Mouse (Mus musculus) intestine, postnatal 0 days (tissue): ENCODE data around the gene Acoxl. TPM values are rescaled to one million over a fixed set of nuclear protein-coding genes. Genes with fewer than 3 reads are reported as not detected.
A peak's percentile ranks its signal among the peaks of the same experiment; 100 is the strongest.

Source experiments
- ATAC-seq: fragments of 200-750 bp; cut with Nextera tagmentation; 2 replicates; pipeline ENCODE4 v1.8.0; 2017; ENCODE audit warnings: mild to moderate bottlenecking, moderate TSS enrichment, moderate library complexity
- H3K27ac ChIP-seq: fragments of 300-500 bp; sonication (generic); 2 replicates; pipeline ENCODE4 v1.5.1; 2014; ENCODE audit warnings: mild to moderate bottlenecking, low read depth, low read length, moderate library complexity
- H3K27me3 ChIP-seq: fragments of 300-500 bp; sonication (generic); replicated peaks from 2 replicates; pipeline ENCODE4 v1.6.1; 2014; ENCODE audit warnings: low read length, mixed read lengths; ENCODE audit not compliant: control insufficient read depth, insufficient read depth
- H3K36me3 ChIP-seq: fragments of 300-500 bp; sonication (generic); 2 replicates; pipeline ENCODE4 v1.6.1; 2014; ENCODE audit warnings: mild to moderate bottlenecking, moderate library complexity; ENCODE audit not compliant: control insufficient read depth, insufficient read depth
- H3K4me1 ChIP-seq: fragments of 300-500 bp; sonication (generic); replicated peaks from 2 replicates; pipeline ENCODE4 v1.6.1; 2014; ENCODE audit warnings: antibody characterized with exemption, low read length, mixed read lengths; ENCODE audit not compliant: control insufficient read depth, insufficient read depth
- H3K4me2 ChIP-seq: fragments of 300-500 bp; sonication (generic); replicated peaks from 2 replicates; pipeline ENCODE4 v1.6.1; 2014; ENCODE audit warnings: low read depth, mild to moderate bottlenecking, moderate library complexity
- H3K4me3 ChIP-seq: fragments of 300-500 bp; sonication (generic); 2 replicates; pipeline ENCODE4 v1.5.1; 2014; ENCODE audit warnings: low read depth, low read length
- H3K9ac ChIP-seq: fragments of 300-500 bp; sonication (generic); 2 replicates; pipeline ENCODE4 v1.6.1; 2014; ENCODE audit warnings: mild to moderate bottlenecking, low read depth, low read length
- H3K9me3 ChIP-seq: fragments of 300-500 bp; sonication (generic); 2 replicates; pipeline ENCODE4 v1.6.1; 2016; ENCODE audit warnings: mixed run types; ENCODE audit not compliant: control insufficient read depth
- CTCF ChIP-seq: sonication (generic); IDR thresholded peaks from 2 replicates; pipeline ENCODE4 v1.5.1; 2016; ENCODE audit warnings: low read depth, mild to moderate bottlenecking, control low read depth, antibody characterized with exemption, moderate library complexity
- WGBS: fragments of 180-500 bp; shearing (Covaris S2); extraction: QIAGEN DNeasy Blood & Tissue Kit; methylation state at CpG from one replicate; pipeline ENCODE4 v1.1.7; 2014; 5-methylcytosine and 5-hydroxymethylcytosine counted together
- polyA plus RNA-seq: library from polyadenylated mRNA; unstranded; fragments of >200 nt; fragmentation: Nextera tagmentation; extraction: Ambion mirVana; gene quantifications from 2 replicates; pipeline ENCODE4 v1.2.1, GENCODE M21; 2015

The Acoxl gene
- polyA plus RNA-seq, 1 experiment from 2014 or later = 0.25 TPM

- no peak for ATAC-seq
- peaks cover 35% of the 10 kb centered on the region for H3K36me3 ChIP-seq
- no peak overlapping the region for H3K27ac ChIP-seq
- H3K9me3 ChIP-seq = no peaks in the 10 kb centered on the region
- H3K4me3 ChIP-seq = no peak overlapping the region
- no peaks in the 10 kb centered on the region; the same call in 1 of the 2 replicates for H3K4me1 ChIP-seq
- no peak for TF ChIP-seq CTCF
- no peak overlapping the region for H3K4me2 ChIP-seq
- WGBS = 68% methylated on average over 5 of the region's 5 CpGs
- no peak overlapping the region for H3K9ac ChIP-seq
- H3K27me3 ChIP-seq = no peaks in the 10 kb centered on the region
Measured at GRCm38 (mm10) chr2:128134474-128134873, 295.8 kb downstream of the Acoxl start.

- WGBS = 79% methylated on average over 8 of the region's 8 CpGs
- Histone ChIP-seq H3K27me3 (no peaks in the 10 kb centered on the region), H3K9me3 (no peaks in the 10 kb centered on the region), H3K4me1 (no peaks in the 10 kb centered on the region; the same call in 1 of the 2 replicates), H3K4me2 (no peak overlapping the region), H3K36me3 (peaks cover 34% of the 10 kb centered on the region), H3K9ac (no peak overlapping the region), H3K4me3 (no peak overlapping the region), H3K27ac (no peak overlapping the region)
- ATAC-seq = no peak
- TF ChIP-seq CTCF = no peak
Measured at GRCm38 (mm10) chr2:128134948-128135347, 296.3 kb downstream of the Acoxl start.

DNA sequence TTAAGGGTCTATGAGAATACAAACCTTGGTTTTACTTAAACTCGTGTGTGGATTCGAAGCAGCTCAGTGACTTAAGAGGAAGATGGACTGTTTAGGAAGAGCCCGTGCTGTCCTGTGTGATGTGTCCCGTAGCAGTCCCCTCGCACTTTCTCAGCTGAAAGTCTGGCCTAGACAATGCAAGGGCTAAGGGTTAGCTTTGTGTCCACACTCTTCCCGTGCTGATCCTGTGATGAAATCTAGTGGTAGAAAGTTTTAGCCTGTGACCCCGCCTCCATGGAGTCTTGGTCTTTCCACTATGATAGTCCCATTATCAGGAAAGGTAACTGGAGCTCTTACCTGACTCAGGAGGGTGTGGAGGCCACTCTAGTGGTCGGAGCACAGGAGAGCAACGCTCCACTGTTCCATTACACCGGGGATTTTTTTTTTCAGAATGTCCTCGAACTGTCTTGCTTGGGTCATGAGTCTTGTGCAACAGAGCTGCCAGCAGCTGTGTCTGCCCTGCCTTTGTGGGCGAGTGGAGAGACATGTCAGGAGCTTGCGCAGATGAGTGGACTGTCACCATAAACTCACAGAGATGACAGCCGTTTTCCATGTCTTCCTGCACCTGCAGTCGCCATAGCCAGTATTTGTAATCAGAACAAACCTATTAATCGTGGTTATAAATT is 298.2 kb downstream of the Acoxl start:
- Histone ChIP-seq H3K9me3 (no peaks in the 10 kb centered on the region), H3K9ac (no peak overlapping the region), H3K27me3 (no peaks in the 10 kb centered on the region), H3K27ac (no peak overlapping the region), H3K4me3 (no peak overlapping the region), H3K36me3 (peaks cover 19% of the 10 kb centered on the region), H3K4me2 (no peak overlapping the region), H3K4me1 (no peaks in the 10 kb centered on the region)
- WGBS = 66% methylated on average over 16 of the region's 16 CpGs
- no peak for TF ChIP-seq CTCF
- peak; percentile 60 for ATAC-seq

- H3K4me2 ChIP-seq = no peak overlapping the region
- TF ChIP-seq CTCF = no peak
- 82% methylated on average over 22 of the region's 22 CpGs for WGBS
Measured at GRCm38 (mm10) chr2:128137480-128138276, 299.0 kb downstream of the Acoxl start.

GRCm38 (mm10) chr2:128138924-128139323 is 300.2 kb downstream of the Acoxl start:
- no peak for ATAC-seq
- no peak overlapping the region for H3K9ac ChIP-seq
- no peak for TF ChIP-seq CTCF
- no peaks in the 10 kb centered on the region for H3K9me3 ChIP-seq
- H3K4me2 ChIP-seq = no peak overlapping the region
- H3K36me3 ChIP-seq = peaks cover 12% of the 10 kb centered on the region; the same call in 1 of the 2 replicates
- no peak overlapping the region for H3K4me3 ChIP-seq
- no peaks in the 10 kb centered on the region for H3K27me3 ChIP-seq
- no peak overlapping the region for H3K27ac ChIP-seq
- no peaks in the 10 kb centered on the region for H3K4me1 ChIP-seq
- 81% methylated on average over 8 of the region's 8 CpGs for WGBS

More at GRCm38 (mm10) chr2:128137480-128138276, 299.0 kb downstream of the Acoxl start:
- ATAC-seq = no peak
- Histone ChIP-seq H3K4me3 (no peak overlapping the region), H3K9ac (no peak overlapping the region), H3K36me3 (peaks cover 18% of the 10 kb centered on the region), H3K27ac (no peak overlapping the region), H3K27me3 (no peaks in the 10 kb centered on the region), H3K4me1 (no peaks in the 10 kb centered on the region), H3K9me3 (no peaks in the 10 kb centered on the region)

DNA sequence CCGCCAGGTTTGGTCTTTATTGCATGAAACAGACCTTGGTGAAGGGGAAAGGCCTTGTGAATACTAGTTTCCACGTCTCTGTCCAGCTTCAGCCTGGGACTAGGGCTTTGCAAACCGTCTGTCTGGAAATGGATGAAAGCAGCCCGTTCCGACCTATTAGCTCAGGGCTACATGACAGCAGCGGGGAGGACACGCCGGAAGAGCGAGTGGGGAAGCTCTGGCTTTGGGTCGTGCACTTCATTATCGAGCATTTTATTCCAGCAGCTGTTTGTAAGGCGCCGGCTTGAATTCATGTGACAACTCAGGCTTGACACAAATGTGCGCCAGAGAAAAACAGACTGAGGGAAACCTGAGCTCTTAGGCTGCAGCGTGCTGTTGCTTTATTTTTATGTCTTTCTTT is 301.1 kb downstream of the Acoxl start:
- Histone ChIP-seq H3K4me1 (no peaks in the 10 kb centered on the region), H3K9me3 (no peaks in the 10 kb centered on the region), H3K4me3 (no peak overlapping the region), H3K4me2 (no peak overlapping the region), H3K27ac (no peak overlapping the region), H3K27me3 (no peaks in the 10 kb centered on the region), H3K9ac (no peak overlapping the region), H3K36me3 (0 out of 2 replicates have a peak, but pooled peaks cover 9% of the 10 kb centered on the region)
- no peak for ATAC-seq
- 75% methylated on average over 15 of the region's 15 CpGs for WGBS
- TF ChIP-seq CTCF = no peak
